Mouse (Mus musculus): ENCODE measurements around the gene Tspan12.
"Not testable (repeated sequence)": the region's sequence is repeated elsewhere in the genome, so short reads cannot be mapped to it uniquely, and the experiment has no call there.

The Tspan12 gene

DNA sequence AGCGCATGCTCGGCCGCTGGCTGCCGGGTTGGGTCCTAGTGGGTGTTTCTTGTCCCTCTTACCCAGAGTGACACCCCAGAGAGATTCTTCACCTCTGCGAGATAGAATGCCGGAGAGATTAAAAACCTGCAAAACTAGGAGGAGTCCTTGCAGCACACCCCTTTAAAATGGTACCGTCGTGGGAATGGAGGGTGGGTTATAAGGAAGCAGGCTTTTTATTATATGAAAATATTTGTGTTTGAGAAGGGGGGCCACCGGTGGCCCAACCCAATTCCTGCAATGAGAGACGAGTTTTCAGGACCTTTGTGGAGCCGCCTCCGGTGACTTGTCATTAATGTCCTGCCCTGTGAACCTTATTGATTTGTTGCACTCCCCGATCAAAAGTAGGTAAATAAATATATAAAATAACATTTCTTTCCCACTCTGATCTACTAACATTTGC lies at the start of gene Tspan12:
Tspan12 (minus strand) TSS at position 172 of the 442 bp plus-strand sequence.
- no peak for DNase-seq (ENCODE audit: low spot score)

DNA sequence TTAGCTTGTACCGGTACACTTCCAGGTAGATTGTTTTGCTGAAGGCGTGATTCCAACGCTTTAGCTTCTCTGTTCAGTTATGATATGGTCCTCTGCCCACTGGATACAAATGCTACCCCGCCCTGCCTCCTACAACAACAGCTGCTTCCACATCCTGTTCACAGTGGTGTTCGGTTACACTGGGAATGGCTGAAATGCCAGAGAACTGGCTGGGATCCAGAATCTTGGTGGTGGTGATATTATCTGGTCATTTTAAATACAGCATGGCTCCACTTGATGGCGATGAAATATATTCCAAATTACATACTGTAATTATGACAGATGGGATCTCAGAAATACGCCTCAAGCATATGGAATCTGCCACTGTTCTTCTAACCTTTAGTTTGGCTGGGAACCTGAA lies 42.1 kb upstream of the Tspan12 start:
- DNase-seq (ENCODE audit: low spot score): peak; percentile 81

- no peak for DNase-seq (ENCODE audit: low spot score)
Measured at GRCm38 (mm10) chr6:21889101-21889500, 36.8 kb upstream of the Tspan12 start.

DNA sequence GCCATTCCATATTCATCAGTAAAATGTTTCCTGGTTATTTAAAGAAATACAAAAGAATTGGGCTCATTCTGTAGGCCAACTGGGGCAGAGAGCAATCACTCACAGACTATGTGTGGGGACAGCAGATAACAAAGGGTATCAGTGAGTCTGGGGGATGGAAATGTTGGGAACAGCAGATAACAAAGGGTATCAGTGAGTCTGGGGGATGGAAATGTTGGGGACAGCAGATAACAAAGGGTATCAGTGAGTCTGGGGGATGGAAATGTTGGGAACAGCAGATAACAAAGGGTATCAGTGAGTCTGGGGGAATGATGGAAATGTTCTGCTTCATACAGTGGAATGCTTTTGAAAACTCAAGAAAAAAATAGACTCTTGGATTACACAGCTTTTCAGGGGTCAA lies 35.7 kb upstream of the Tspan12 start:
- not testable (repeated sequence) for DNase-seq (ENCODE audit: low spot score)

DNA sequence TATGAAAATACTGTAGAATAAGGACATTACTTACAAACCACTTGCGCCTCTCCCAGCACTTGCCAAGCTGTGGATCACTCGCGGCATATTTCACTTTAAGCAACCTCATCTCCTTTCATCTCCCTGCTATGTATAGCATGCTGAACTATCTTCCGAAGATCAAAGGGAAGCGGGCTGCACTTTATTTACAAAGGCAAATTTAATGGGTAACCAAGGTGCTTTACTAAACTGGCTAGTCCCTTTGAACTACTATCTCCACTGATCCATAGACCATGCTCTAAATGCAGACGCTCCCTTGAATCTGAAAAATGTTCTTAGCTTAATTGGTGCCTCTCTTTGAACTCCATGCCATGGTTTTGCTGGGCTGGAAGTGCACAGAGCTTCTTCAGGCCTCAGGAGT lies 27.2 kb upstream of the Tspan12 start:
- DNase-seq (ENCODE audit: low spot score): no peak

GRCm38 (mm10) chr6:21867310-21867709 lies 15.0 kb upstream of the Tspan12 start:
- no peak for DNase-seq (ENCODE audit: low spot score)

DNA sequence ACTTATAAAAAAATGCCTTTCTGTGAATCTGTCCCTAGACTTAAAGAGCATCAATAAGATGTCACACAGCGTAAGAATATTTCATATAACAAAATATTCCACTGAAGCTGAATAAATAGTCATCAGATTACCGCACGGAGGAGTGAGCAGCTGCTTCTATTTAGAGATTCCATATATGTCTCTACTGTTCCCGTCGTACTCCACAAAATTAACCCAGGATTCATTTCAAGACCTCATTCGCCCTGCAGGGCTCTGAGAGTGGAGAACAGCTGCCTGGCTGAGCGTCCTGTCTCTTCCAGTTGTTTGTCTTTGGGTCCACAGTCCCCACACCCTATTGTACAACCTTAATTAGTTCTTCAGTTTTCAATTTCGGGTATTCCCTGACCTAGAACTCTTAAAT lies 11.9 kb upstream of the Tspan12 start:
- DNase-seq (ENCODE audit: low spot score): no peak

DNA sequence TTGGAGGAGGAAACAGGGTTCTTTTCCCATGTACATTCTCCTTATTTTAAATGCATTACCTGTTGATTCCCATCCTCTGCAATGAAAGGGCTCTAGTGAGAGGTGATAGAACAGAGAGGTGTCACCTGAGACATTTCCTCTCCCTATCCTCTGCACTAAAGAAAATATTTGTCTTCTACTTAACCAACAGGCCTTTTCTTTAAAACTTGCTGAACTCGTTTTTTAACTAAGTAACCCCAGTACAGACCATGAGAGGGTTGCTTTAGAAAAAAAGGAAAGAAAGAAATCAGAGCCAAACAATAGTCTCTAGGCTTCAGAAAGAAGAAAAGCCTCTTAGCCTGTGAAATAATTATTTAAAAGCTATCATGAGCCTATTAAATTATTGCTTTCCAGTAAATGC lies 11.2 kb upstream of the Tspan12 start:
- no peak for DNase-seq (ENCODE audit: low spot score)

DNA sequence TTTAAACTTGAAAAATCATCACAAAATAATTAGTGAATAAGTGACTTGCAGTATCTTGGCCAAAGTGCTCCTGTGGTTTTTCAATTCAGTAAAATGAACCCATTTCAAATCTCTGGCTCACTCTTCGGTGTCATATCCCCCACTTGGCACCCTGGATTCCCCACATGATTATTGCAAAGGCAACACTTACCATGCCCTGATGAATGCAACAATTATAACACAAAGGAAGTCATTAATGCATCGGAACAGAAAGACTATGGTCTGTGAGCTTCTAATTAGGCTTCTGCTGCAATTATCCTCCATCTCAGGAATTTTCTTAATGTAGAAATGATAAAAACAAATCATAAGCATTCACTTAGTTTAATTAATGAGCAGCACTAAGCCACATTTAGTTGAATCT lies 9.0 kb upstream of the Tspan12 start:
- no peak for DNase-seq (ENCODE audit: low spot score)

- no peak for DNase-seq (ENCODE audit: low spot score)
Measured at GRCm38 (mm10) chr6:21857843-21858242, 5.5 kb upstream of the Tspan12 start.

GRCm38 (mm10) chr6:21855921-21856320 lies 3.6 kb upstream of the Tspan12 start:
- peak; percentile 82 for DNase-seq (ENCODE audit: low spot score)

GRCm38 (mm10) chr6:21853342-21853741 lies 1.0 kb upstream of the Tspan12 start:
- no peak for DNase-seq (ENCODE audit: low spot score)

- peak; percentile 98 for DNase-seq (ENCODE audit: low spot score)
Measured at GRCm38 (mm10) chr6:21851596-21852343, 545 bp downstream of the Tspan12 start.

- no peak for DNase-seq (ENCODE audit: low spot score)
Measured at GRCm38 (mm10) chr6:21851346-21851595, 1.0 kb downstream of the Tspan12 start.

- no peak for DNase-seq (ENCODE audit: low spot score)
Measured at GRCm38 (mm10) chr6:21850526-21851345, 1.6 kb downstream of the Tspan12 start.

- no peak for DNase-seq (ENCODE audit: low spot score)
Measured at GRCm38 (mm10) chr6:21848808-21849207, 3.5 kb downstream of the Tspan12 start.

DNA sequence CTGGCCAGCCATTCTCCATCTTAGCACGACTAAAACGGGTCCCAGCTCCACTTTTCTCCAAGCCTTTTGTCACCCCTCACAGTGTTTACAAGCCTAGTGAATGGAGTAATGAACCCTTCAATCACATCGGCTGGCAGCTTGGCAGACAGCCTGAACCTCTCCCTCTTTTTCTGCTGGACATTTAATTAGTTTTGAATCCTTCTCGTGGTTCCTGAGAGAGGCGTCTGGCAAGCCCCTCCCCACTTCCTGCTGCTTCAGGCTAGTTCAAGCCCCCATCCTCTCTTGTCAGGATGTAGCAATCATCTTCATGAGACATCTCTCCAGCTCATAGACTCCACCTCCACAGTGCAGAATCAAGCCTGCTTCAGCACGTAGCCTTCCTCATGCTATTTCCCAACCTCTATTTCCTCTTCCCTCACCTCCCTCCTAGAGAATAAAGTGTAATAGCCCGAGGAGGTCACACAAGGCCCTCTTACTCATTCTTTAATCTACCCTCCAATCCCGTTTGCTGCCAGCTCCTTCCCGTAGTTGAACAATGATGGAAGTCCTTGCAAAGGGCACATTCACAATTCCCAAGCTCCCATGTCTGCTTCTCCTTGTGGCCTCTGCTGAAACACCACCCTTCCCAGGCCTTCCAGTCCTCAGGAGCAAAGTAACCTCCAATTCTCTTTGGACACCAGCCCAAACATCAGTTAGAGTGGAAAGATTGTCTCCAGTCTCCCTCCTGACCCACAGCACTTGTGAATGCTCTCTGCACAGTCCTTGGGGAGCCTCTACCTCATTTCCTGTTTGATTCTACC lies 12.1 kb downstream of the Tspan12 start:
- DNase-seq (ENCODE audit: low spot score): peak; percentile 95

DNA sequence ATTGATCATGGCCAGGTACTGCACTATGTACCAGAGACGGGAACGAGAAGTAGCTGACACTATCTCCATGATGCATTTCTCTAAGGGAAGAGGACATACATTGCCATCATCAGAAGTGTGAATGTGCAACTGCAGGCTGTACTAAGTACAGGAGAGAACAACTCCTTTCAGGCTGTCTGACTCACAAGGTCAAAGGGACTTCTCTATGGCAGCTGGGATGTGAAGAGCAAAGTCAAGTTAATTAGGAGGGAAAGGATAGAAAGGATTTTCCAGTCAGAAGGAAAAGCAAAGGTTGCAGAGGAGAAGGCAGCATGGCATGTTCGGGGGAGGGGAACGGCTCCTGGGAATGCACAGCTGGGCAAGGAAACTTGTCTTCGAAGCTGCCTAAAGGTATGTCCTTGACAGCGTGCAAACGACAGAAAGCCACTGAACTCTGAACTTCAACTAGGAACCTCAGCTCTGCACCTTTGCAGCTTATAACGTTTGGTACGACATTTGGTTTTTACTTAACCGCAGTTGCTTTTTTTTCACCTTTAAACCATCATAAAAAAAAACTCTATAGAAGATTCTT lies 13.0 kb downstream of the Tspan12 start:
- DNase-seq (ENCODE audit: low spot score): no peak

DNA sequence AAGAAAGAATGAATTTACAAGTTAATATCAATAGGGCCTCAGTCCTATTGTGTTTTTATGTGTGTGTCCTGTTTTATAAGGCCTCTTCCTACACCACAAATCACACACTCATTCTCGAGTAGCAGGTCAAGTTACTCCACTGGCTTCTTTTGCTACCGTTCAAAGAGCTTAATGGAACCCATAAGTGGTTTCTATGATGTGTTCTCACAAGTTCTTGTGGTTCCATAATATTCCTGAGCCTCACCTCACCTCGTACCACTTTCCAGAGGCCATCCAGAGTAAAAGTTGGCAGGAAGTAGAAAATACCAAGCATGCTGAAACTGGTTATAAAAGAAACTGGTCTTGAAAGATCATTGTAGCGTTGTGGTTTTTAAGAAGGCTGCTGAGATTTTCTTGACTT lies 18.8 kb downstream of the Tspan12 start:
- DNase-seq (ENCODE audit: low spot score): no peak

GRCm38 (mm10) chr6:21831871-21832270 lies 20.4 kb downstream of the Tspan12 start:
- DNase-seq (ENCODE audit: low spot score): peak; percentile 51

- no peak for DNase-seq (ENCODE audit: low spot score)
Measured at GRCm38 (mm10) chr6:21830931-21831330, 21.4 kb downstream of the Tspan12 start.

- no peak for DNase-seq (ENCODE audit: low spot score)
Measured at GRCm38 (mm10) chr6:21829930-21830329, 22.4 kb downstream of the Tspan12 start.

Measured in adipocyte (in vitro differentiated cells).